9 mouse cellular contexts compared by ENCODE assay signal in genomic region chr2:71628821-71629220, GRCm38 (mm10).
DNase-seq lines count a peak whose midpoint lies in the region; ATAC-seq and TF ChIP-seq lines count a peak whose summit lies in the region.
"Had no signal": no experiment of that assay in that cellular context is flagged by ENCODE, and none has a peak within 500 bp of the region (broad histone marks: within the 10 kb centered on the region; RNA-seq: fewer than 3 reads in every experiment).

No protein-coding gene starts in this region.

- H3K4me1 ChIP-seq in heart, embryonic 15.5 days (replicated peaks) = peaks cover 18% of the 10 kb centered on the region
- peaks cover 20% of the 10 kb centered on the region for H3K4me1 ChIP-seq in forebrain, postnatal 0 days (ENCODE audit: insufficient read depth)
- peaks cover 50% of the 10 kb centered on the region for H3K4me1 ChIP-seq in midbrain, embryonic 10.5 days

- H3K9ac ChIP-seq in heart, embryonic 15.5 days = no peak overlapping the region
- H3K9ac ChIP-seq in forebrain, postnatal 0 days = peak overlapping the region; percentile 59; the same call in 1 of the 2 replicates

- no peaks in the 10 kb centered on the region for H3K36me3 ChIP-seq in heart, embryonic 15.5 days
- H3K36me3 ChIP-seq in forebrain, postnatal 0 days (ENCODE audit: insufficient read depth) = no peaks in the 10 kb centered on the region
- no peaks in the 10 kb centered on the region for H3K36me3 ChIP-seq in midbrain, embryonic 10.5 days

- H3K27ac ChIP-seq in heart, embryonic 15.5 days = no peak overlapping the region
- peak overlapping the region; percentile 67 for H3K27ac ChIP-seq in forebrain, postnatal 0 days (ENCODE audit: low read depth, low read length)
- H3K27ac ChIP-seq in midbrain, embryonic 10.5 days (replicated peaks) = peak overlapping the region; percentile 84

- H3K4me2 ChIP-seq in heart, embryonic 15.5 days = peak overlapping the region; percentile 90
- peak overlapping the region; percentile 79 for H3K4me2 ChIP-seq in forebrain, postnatal 0 days (ENCODE audit: low read depth)

- no peak for ATAC-seq in heart, embryonic 15.5 days (replicated peaks; ENCODE audit: insufficient number of reproducible peaks, insufficient read depth, low FRiP score, low read depth)
- peak; percentile 9; the same call in 1 of the 2 replicates for ATAC-seq in forebrain, postnatal 0 days
- ATAC-seq in inflammation-experienced regulatory T-cells, adult 6 months = no peak

- intact Hi-C loops in heart, postnatal 14 days (cut with DNase I) = no loop called here

- peak overlapping the region; percentile 50; the same call in 1 of the 2 replicates for H3K4me3 ChIP-seq in heart, embryonic 15.5 days
- H3K4me3 ChIP-seq in forebrain, postnatal 0 days (ENCODE audit: low read depth, low read length) = peak overlapping the region; percentile 42
- peak overlapping the region; percentile 58 for H3K4me3 ChIP-seq in midbrain, embryonic 10.5 days

- peaks cover 7% of the 10 kb centered on the region; the same call in 1 of the 2 replicates for H3K27me3 ChIP-seq in heart, embryonic 15.5 days
- H3K27me3 ChIP-seq in forebrain, postnatal 0 days (ENCODE audit: insufficient read depth, low read length) = no peaks in the 10 kb centered on the region
- H3K27me3 ChIP-seq in midbrain, embryonic 10.5 days (ENCODE audit: low read depth, poor library complexity, severe bottlenecking) = peaks cover 73% of the 10 kb centered on the region

- 42% methylated on average over 7 of the region's 7 CpGs for WGBS in heart, embryonic 15.5 days
- 15% methylated on average over 7 of the region's 7 CpGs for WGBS in forebrain, postnatal 0 days
- WGBS in midbrain, embryonic 10.5 days = 4% methylated on average over 7 of the region's 7 CpGs

- TF ChIP-seq CTCF in forebrain, postnatal 0 days (IDR thresholded peaks at IDR 0.05; ENCODE audit: low read depth) = no peak

- DNase-seq in heart, postnatal 14 days = no peak
- DNase-seq in R1 (ENCODE audit: low read depth, low spot score) = peak; percentile 50
- DNase-seq in forebrain, postnatal 0 days = no peak
- DNase-seq in midbrain, embryonic 10.5 days (ENCODE audit: low spot score) = peak; percentile 38
- no peak for DNase-seq in layer of hippocampus, adult 18-20 months (ENCODE audit: low spot score in 2 of 2)
- no peak for DNase-seq in left cerebral cortex, adult 18-20 months (ENCODE audit: low spot score in 2 of 2)
- DNase-seq: thymus, postnatal 14 days had no signal

- no peaks in the 10 kb centered on the region for H3K9me3 ChIP-seq in heart, embryonic 15.5 days (replicated peaks)
- no peaks in the 10 kb centered on the region for H3K9me3 ChIP-seq in forebrain, postnatal 0 days (ENCODE audit: low read length)
- H3K9me3 ChIP-seq in midbrain, embryonic 10.5 days (replicated peaks) = no peaks in the 10 kb centered on the region

Comparison
In these comparisons a context has a peak if more than half of its experiments do, and no peak if none do; other contexts are left out.
1. DNase-seq: peak in R1 (single experiment) and midbrain, embryonic 10.5 days (single experiment); none in heart, postnatal 14 days (0 of 2), forebrain, postnatal 0 days (single experiment), layer of hippocampus, adult 18-20 months (0 of 2) and left cerebral cortex, adult 18-20 months (0 of 2).
2. Peak in every context shown above with its lines, with median percentiles within 50 percentile points of each other: H3K4me3 ChIP-seq.